Comparison of ENCODE assay signal across 27 mouse cellular contexts in the genomic region with DNA sequence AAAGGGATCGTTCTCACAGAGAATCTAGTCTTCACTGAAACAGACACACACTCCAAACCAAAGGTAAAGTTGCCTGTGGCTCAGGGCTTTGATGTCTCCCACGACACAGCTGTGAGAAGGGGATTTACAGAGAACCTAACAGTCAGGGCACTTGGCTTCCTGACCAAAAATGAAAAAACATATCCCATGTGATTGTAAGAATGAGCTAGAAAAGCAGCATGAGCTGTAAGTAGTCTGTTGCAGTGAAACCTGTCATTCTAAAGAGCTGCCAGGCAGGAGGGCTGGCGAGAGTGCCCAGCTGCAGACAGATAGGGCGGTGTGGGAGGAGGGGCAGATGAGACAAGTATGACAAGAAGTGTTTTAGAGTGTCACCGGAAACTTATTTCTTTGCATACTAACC. TPM values are rescaled to one million over a fixed set of nuclear protein-coding genes. Genes with fewer than 3 reads are reported as not detected.
A peak's percentile ranks its signal among the peaks of the same experiment; 100 is the strongest.
DNase-seq lines count a peak whose midpoint lies in the region; ATAC-seq and TF ChIP-seq lines count a peak whose summit lies in the region.
"Had no signal": no experiment of that assay in that cellular context is flagged by ENCODE, and none has a peak within 500 bp of the region (broad histone marks: within the 10 kb centered on the region; RNA-seq: fewer than 3 reads in every experiment).

No protein-coding gene starts in this region.

- no peak overlapping the region for H3K27ac ChIP-seq in intestine, postnatal 0 days (ENCODE audit: low read depth, low read length)
- H3K27ac ChIP-seq: forebrain, embryonic 13.5 days; hindbrain, embryonic 14.5 days; intestine, embryonic 15.5 days; left cerebral cortex, adult 2 months; limb, embryonic 10.5 days; liver, embryonic 15.5 days; macrophage; midbrain, embryonic 10.5 days had no signal

- peak; percentile 65 for ATAC-seq in CD4-positive, CD25-positive, alpha-beta regulatory T cell, adult 4 months
- ATAC-seq in inflammation-experienced regulatory T-cells, adult 6 months: peak; percentile 61
- ATAC-seq in intestine, postnatal 0 days: no peak
- ATAC-seq: forebrain, embryonic 13.5 days; intestine, embryonic 15.5 days; midbrain, embryonic 16.5 days had no signal

- peaks cover 8% of the 10 kb centered on the region; the same call in 1 of the 2 replicates for H3K36me3 ChIP-seq in intestine, postnatal 0 days (ENCODE audit: control insufficient read depth, insufficient read depth)
- H3K36me3 ChIP-seq: G1E; liver, embryonic 15.5 days had no signal

- H3K9ac ChIP-seq in intestine, postnatal 0 days (ENCODE audit: low read depth, low read length): no peak overlapping the region
- H3K9ac ChIP-seq: forebrain, embryonic 13.5 days; hindbrain, embryonic 14.5 days; intestine, embryonic 15.5 days; liver, embryonic 15.5 days had no signal

- H3K9me3 ChIP-seq in intestine, postnatal 0 days (ENCODE audit: control insufficient read depth): no peaks in the 10 kb centered on the region
- H3K9me3 ChIP-seq: forebrain, embryonic 13.5 days; G1E; intestine, embryonic 15.5 days; limb, embryonic 10.5 days; liver, embryonic 15.5 days; midbrain, embryonic 10.5 days had no signal

- TF ChIP-seq CTCF in intestine, postnatal 0 days (IDR thresholded peaks at IDR 0.05; ENCODE audit: low read depth): no peak

- WGBS in intestine, postnatal 0 days: 84% methylated on average over 5 of the region's 5 CpGs

- H3K4me1 ChIP-seq in intestine, postnatal 0 days (replicated peaks; ENCODE audit: control insufficient read depth, insufficient read depth, low read length): no peaks in the 10 kb centered on the region
- H3K4me1 ChIP-seq: forebrain, embryonic 13.5 days; intestine, embryonic 15.5 days; limb, embryonic 10.5 days; liver, embryonic 15.5 days; midbrain, embryonic 10.5 days had no signal

- no peak overlapping the region for H3K4me2 ChIP-seq in intestine, postnatal 0 days (replicated peaks; ENCODE audit: low read depth)
- H3K4me2 ChIP-seq: forebrain, embryonic 13.5 days; heart, embryonic 11.5 days; hindbrain, embryonic 14.5 days; intestine, embryonic 15.5 days; liver, embryonic 15.5 days had no signal

- no peak overlapping the region for H3K4me3 ChIP-seq in intestine, postnatal 0 days (ENCODE audit: low read depth, low read length)
- H3K4me3 ChIP-seq: forebrain, embryonic 13.5 days; intestine, embryonic 15.5 days; left cerebral cortex, adult 2 months; limb, embryonic 10.5 days; liver, embryonic 15.5 days; midbrain, embryonic 10.5 days; myocyte had no signal

- H3K27me3 ChIP-seq in intestine, postnatal 0 days (replicated peaks; ENCODE audit: control insufficient read depth, insufficient read depth, low read length): no peaks in the 10 kb centered on the region
- H3K27me3 ChIP-seq: forebrain, embryonic 13.5 days; intestine, embryonic 15.5 days; liver, embryonic 15.5 days had no signal

- peak; percentile 18 for DNase-seq in CD4-positive helper T cell, adult 2 months (ENCODE audit: low read depth, low spot score)
- DNase-seq in thymus, postnatal 14 days: peak; percentile 57
- no peak for DNase-seq in left cerebral cortex, adult 11 months (ENCODE audit: low spot score)
- DNase-seq in MN1 (ENCODE audit: low spot score): no peak
- DNase-seq: adrenal gland, postnatal 10 days; cerebellum, adult 9-10 months; heart, postnatal 14 days; kidney, postnatal 4 days; layer of hippocampus, adult 9-11 months; liver; right cerebral cortex, adult 18-20 months; right cerebral cortex, postnatal 4 days had no signal

RNA-seq across cellular contexts. Expression of a gene that starts 40.2 kb away (rescaled TPM):
- polyA plus RNA-seq in CD4-positive, CD25-positive, alpha-beta regulatory T cell, adult 4 months (2017; shearing (Covaris generic)): 10 to 100 TPM; 68.4 to 82.9 TPM
- 10 to 100 TPM; 83.4 to 98.8 (median 83.7) TPM for polyA plus RNA-seq in inflammation-experienced regulatory T-cells, adult 6 months (2017; shearing (Covaris generic))
- polyA plus RNA-seq in intestine, postnatal 0 days (2015; fragmentation: Nextera tagmentation; extraction: Ambion mirVana): 72.6 and 76.2 TPM in 2 replicates

RNA-seq across cellular contexts. Expression of a gene that starts 54.5 kb away (rescaled TPM):
- under 1 TPM in 1 of 2 experiments, not detected in 1; 0.28 TPM for polyA plus RNA-seq in CD4-positive, CD25-positive, alpha-beta regulatory T cell, adult 4 months (2017; shearing (Covaris generic))
- 1 to 10 TPM in 1 of 3 experiments, under 1 TPM in 2; 0.13 to 1.6 (median 0.42) TPM for polyA plus RNA-seq in inflammation-experienced regulatory T-cells, adult 6 months (2017; shearing (Covaris generic))
- polyA plus RNA-seq in intestine, postnatal 0 days (2015; fragmentation: Nextera tagmentation; extraction: Ambion mirVana): 20.8 and 25.0 TPM in 2 replicates
- polyA plus RNA-seq: G1E had no signal

Comparison
In these comparisons a context has a peak if more than half of its experiments do, and no peak if none do; other contexts are left out.
1. DNase-seq: peak in CD4-positive helper T cell, adult 2 months (single experiment) and thymus, postnatal 14 days (single experiment); none in left cerebral cortex, adult 11 months (single experiment) and MN1 (single experiment).